Mouse (Mus musculus): Measurements from ENCODE around the gene Xrcc6.

DNA sequence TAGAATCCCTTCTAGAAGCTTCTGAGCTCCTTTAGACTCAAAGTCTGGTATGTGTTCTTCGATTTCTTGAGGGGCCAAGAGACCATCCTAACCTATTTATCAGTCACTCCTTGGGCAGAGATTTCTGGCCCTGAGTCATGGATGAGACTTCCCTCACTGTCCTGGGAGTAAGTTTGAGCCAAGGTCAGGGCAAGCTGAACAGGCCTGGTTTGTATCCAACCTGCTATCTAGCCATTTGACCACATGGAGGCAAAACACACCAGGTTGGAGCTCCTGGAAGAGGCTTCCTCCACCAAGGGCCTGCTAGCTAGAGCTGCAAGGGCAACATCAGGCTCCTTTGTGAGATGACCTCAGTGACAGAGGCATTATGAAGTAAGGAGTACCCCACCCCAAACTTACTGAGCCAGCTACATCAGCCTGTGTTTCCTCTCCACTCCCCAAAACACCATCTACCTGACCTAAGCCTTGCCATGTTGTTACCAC, 71.1 kb downstream of the Xrcc6 start, which contains the start of gene 4930407I10Rik:
- TF ChIP-seq CEBPB (IDR thresholded peaks at IDR 0.05; ENCODE audit: low read depth) (no peak), CTCF (IDR thresholded peaks at IDR 0.05; ENCODE audit: control insufficient read depth, insufficient read depth, insufficient read length) (no peak), USF1 (IDR thresholded peaks at IDR 0.05; ENCODE audit: low read depth) (no peak)

Data from C2C12 (cell line).